Mouse (Mus musculus) kidney, adult 2 months (tissue): Measurements from ENCODE around the gene Lrrc74a. TPM values are rescaled to one million over a fixed set of nuclear protein-coding genes. Genes with fewer than 3 reads are reported as not detected.
A peak's percentile ranks its signal among the peaks of the same experiment; 100 is the strongest.

Source experiments
- DNase-seq: peaks from one replicate; pipeline ENCODE4 v3.0.0; 2021
- H3K27ac ChIP-seq: fragments of 200-500 bp; 2 replicates; pipeline ENCODE4 v1.5.1; 2012; ENCODE audit warnings: low read depth, low read length, control low read depth, inconsistent platforms; ENCODE audit not compliant: insufficient read depth
- H3K27me3 ChIP-seq: fragments of 200-500 bp; replicated peaks from 2 replicates; pipeline ENCODE4 v1.6.1; 2012; ENCODE audit warnings: mild to moderate bottlenecking, moderate library complexity, low read length, inconsistent platforms; ENCODE audit not compliant: control insufficient read depth, insufficient read depth
- H3K36me3 ChIP-seq: fragments of 200-500 bp; 2 replicates; pipeline ENCODE4 v1.6.1; 2012; ENCODE audit warnings: mild to moderate bottlenecking, moderate library complexity, low read length, inconsistent platforms; ENCODE audit not compliant: control insufficient read depth, insufficient read depth
- H3K4me1 ChIP-seq: fragments of 200-500 bp; 2 replicates; pipeline ENCODE4 v1.6.1; 2011; ENCODE audit warnings: low read length; ENCODE audit not compliant: control insufficient read depth, insufficient read depth
- H3K4me3 ChIP-seq: fragments of 200-500 bp; 2 replicates; pipeline ENCODE4 v1.5.1; 2011; ENCODE audit warnings: mild to moderate bottlenecking, low read depth, low read length, control low read depth; ENCODE audit not compliant: insufficient read depth
- CTCF ChIP-seq: fragments of 200-500 bp; conservative IDR thresholded peaks from 2 replicates; pipeline ENCODE4 v1.5.1; 2011; ENCODE audit warnings: low read depth, mild to moderate bottlenecking, control low read depth, low read length, moderate library complexity, mixed read lengths; ENCODE audit not compliant: insufficient read depth, insufficient read length
- POLR2A ChIP-seq: fragments of 200-500 bp; IDR thresholded peaks from one replicate; pipeline ENCODE4 v1.6.1; 2011; ENCODE audit warnings: low read depth, low read length, control low read depth
- WGBS: fragments of 180-500 bp; shearing (Covaris S2); methylation state at CpG from one replicate; pipeline ENCODE4 v1.1.7; 2018; 5-methylcytosine and 5-hydroxymethylcytosine counted together
- polyA plus RNA-seq: library from polyadenylated mRNA; depleted of rRNA; stranded (reverse); fragments of >200 nt; gene quantifications from 2 replicates; pipeline ENCODE4 v1.2.3, GENCODE M21; 2012

Lrrc74a gene
- polyA plus RNA-seq, 1 experiment = not detected

DNA sequence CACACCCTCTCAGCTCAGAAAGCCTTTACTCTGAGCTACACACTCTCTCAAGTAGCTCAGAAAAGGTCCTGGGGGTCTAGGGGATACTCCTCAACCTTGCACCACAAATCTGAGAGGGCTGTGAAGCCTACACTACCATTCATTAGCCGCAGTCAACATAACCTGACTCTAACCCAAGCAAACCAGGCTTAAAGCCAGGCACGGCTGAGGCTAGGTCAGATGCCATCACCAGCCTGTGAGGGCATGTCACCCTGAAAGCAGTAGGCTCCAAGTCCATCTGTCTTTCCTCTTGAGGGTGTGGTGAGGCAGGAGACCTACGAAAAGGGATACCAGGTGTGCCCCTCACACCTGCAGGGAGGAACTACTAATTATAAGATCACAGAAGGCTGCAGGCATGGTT, 62.2 kb downstream of the Lrrc74a start:
- TF ChIP-seq CTCF (no peak), POLR2A (no peak)
- peaks cover 17% of the 10 kb centered on the region for H3K4me1 ChIP-seq
- WGBS = 63% methylated on average over 3 of the region's 3 CpGs
- no peaks in the 10 kb centered on the region for H3K27me3 ChIP-seq
- peak; percentile 19 for DNase-seq
- H3K4me3 ChIP-seq = no peak overlapping the region
- no peaks in the 10 kb centered on the region for H3K36me3 ChIP-seq
- no peak overlapping the region for H3K27ac ChIP-seq

- Histone ChIP-seq H3K36me3 (no peaks in the 10 kb centered on the region), H3K4me3 (no peak overlapping the region), H3K27me3 (no peaks in the 10 kb centered on the region), H3K27ac (no peak overlapping the region), H3K4me1 (peaks cover 26% of the 10 kb centered on the region)
- 68% methylated on average over 4 of the region's 4 CpGs for WGBS
- no peak for DNase-seq
- no peak for TF ChIP-seq POLR2A
- no peak for TF ChIP-seq CTCF
Observed at GRCm38 (mm10) chr12:86797771-86798170, 63.6 kb downstream of the Lrrc74a start.

DNA sequence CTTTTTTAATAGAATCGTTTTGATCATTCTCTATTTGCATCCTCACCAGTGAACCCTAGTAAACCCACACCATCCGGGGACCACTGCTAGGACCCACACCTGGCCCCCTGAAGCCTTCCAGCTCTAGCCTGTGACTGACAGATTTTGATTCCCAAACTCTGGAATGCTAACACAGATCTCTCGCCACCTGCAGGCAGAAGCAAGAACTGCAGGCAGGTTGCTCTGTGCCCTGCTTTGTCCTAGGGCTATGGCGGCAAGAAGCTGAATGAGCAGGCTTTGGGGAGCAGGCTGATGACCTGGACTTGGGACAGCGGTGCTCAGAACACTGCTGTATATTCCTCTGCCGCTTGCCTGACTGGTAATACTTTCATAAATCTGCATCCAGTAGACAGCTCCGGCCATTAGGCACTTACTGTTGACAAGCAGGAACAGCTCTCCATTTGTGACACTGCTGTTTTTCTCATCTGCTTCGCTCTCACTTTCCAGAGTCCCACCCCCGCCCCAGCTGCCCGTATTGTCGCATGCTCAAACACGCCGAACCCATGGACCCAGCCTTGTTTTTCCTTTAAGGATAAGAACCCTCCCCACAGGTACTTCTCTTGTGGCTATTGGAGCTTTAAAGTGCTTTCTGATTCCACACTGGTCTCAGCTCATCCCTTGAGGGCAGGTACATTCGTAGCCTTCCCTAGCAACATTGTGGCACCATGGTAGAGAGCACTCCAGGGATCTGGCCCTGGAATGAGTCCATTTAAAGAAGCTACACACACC, 64.8 kb downstream of the Lrrc74a start:
- Histone ChIP-seq H3K4me3 (no peak overlapping the region), H3K27me3 (no peaks in the 10 kb centered on the region), H3K36me3 (no peaks in the 10 kb centered on the region), H3K4me1 (peaks cover 37% of the 10 kb centered on the region), H3K27ac (peak overlapping the region; percentile 58)
- TF ChIP-seq CTCF = peak; percentile 91
- TF ChIP-seq POLR2A = no peak
- 10% methylated on average over 14 of the region's 14 CpGs for WGBS
- peak; percentile 93 for DNase-seq

- TF ChIP-seq CTCF = no peak
- TF ChIP-seq POLR2A = no peak
- Histone ChIP-seq H3K27ac (peak overlapping the region; percentile 58; the same call in 1 of the 2 replicates), H3K36me3 (no peaks in the 10 kb centered on the region), H3K4me3 (no peak overlapping the region), H3K4me1 (peaks cover 45% of the 10 kb centered on the region), H3K27me3 (no peaks in the 10 kb centered on the region)
- WGBS = 82% methylated on average over 7 of the region's 7 CpGs
- DNase-seq = no peak
Observed at GRCm38 (mm10) chr12:86799786-86800185, 65.6 kb downstream of the Lrrc74a start.

DNA sequence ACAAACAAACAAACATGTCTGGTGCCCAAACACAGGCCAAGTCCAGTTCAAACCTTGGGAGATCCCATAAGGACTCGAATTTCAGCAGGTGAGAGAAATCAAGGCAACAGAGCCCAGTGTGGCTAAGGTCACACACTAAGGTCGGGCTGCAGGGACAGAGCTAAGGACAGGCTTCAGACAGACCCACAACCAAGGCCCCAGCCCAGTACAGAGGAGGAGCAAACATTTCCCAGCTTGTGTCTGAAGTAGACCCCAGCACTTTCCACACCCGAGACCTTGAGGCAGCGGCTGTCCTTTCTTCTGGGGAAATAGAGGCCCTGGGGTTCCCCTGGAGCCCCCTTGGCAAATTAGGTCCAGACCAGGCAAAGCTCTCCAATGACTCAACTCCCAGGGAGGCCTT, 66.2 kb downstream of the Lrrc74a start:
- peak overlapping the region; percentile 95 for H3K27ac ChIP-seq
- no peak overlapping the region for H3K4me3 ChIP-seq
- WGBS = 58% methylated on average over 4 of the region's 4 CpGs
- no peaks in the 10 kb centered on the region for H3K27me3 ChIP-seq
- DNase-seq = peak; percentile 17
- TF ChIP-seq POLR2A = no peak
- H3K4me1 ChIP-seq = peaks cover 50% of the 10 kb centered on the region
- no peaks in the 10 kb centered on the region for H3K36me3 ChIP-seq

- 2% methylated on average over 7 of the region's 7 CpGs for WGBS
- no peaks in the 10 kb centered on the region for H3K27me3 ChIP-seq
- peaks cover 51% of the 10 kb centered on the region for H3K4me1 ChIP-seq
- DNase-seq = peak; percentile 85
- H3K36me3 ChIP-seq = no peaks in the 10 kb centered on the region
- TF ChIP-seq CTCF (no peak), POLR2A (no peak)
- no peak overlapping the region for H3K4me3 ChIP-seq
- peak overlapping the region; percentile 95 for H3K27ac ChIP-seq
Observed at GRCm38 (mm10) chr12:86800765-86801147, 66.6 kb downstream of the Lrrc74a start.

GRCm38 (mm10) chr12:86801148-86802004, 67.2 kb downstream of the Lrrc74a start:
- Histone ChIP-seq H3K36me3 (no peaks in the 10 kb centered on the region), H3K27ac (peak overlapping the region; percentile 96), H3K4me1 (peaks cover 54% of the 10 kb centered on the region), H3K27me3 (no peaks in the 10 kb centered on the region), H3K4me3 (peak overlapping the region; percentile 9)
- TF ChIP-seq CTCF (no peak), POLR2A (no peak)
- DNase-seq = peak; percentile 99
- 2% methylated on average over 23 of the region's 23 CpGs for WGBS
